Mouse (Mus musculus) forebrain, embryonic 16.5 days (tissue): ENCODE results near the gene Nap1l1. TPM values are rescaled to one million over a fixed set of nuclear protein-coding genes. Genes with fewer than 3 reads are reported as not detected.
"Not testable (repeated sequence)": the region's sequence is repeated elsewhere in the genome, so short reads cannot be mapped to it uniquely, and the experiment has no call there.

ENCODE experiments used
- ATAC-seq: fragments of 200-750 bp; cut with Nextera tagmentation; 2 replicates; pipeline ENCODE4 v1.8.0; 2017; ENCODE audit warnings: mild to moderate bottlenecking, moderate library complexity
- H3K27ac ChIP-seq: fragments of 300-500 bp; sonication (generic); 2 replicates; pipeline ENCODE4 v1.5.1; 2014; ENCODE audit warnings: low read length, control low read depth
- H3K27me3 ChIP-seq: fragments of 300-500 bp; sonication (generic); replicated peaks from 2 replicates; pipeline ENCODE4 v1.6.1; 2014; ENCODE audit warnings: low read length; ENCODE audit not compliant: control insufficient read depth, insufficient read depth
- H3K36me3 ChIP-seq: fragments of 300-500 bp; sonication (generic); 2 replicates; pipeline ENCODE4 v1.6.1; 2014; ENCODE audit not compliant: control insufficient read depth, insufficient read depth
- H3K4me1 ChIP-seq: fragments of 300-500 bp; sonication (generic); replicated peaks from 2 replicates; pipeline ENCODE4 v1.6.1; 2014; ENCODE audit warnings: low read length; ENCODE audit not compliant: control insufficient read depth, insufficient read depth
- H3K4me2 ChIP-seq: fragments of 300-500 bp; sonication (generic); 2 replicates; pipeline ENCODE4 v1.6.1; 2014; ENCODE audit warnings: mild to moderate bottlenecking, low read length, control low read depth
- H3K4me3 ChIP-seq: fragments of 300-500 bp; sonication (generic); replicated peaks from 2 replicates; pipeline ENCODE4 v1.5.1; 2014; ENCODE audit warnings: mild to moderate bottlenecking, low read length, control low read depth
- H3K9ac ChIP-seq: fragments of 300-500 bp; sonication (generic); replicated peaks from 2 replicates; pipeline ENCODE4 v1.6.1; 2014; ENCODE audit warnings: low read depth, low read length, control low read depth
- H3K9me3 ChIP-seq: fragments of 300-500 bp; sonication (generic); 2 replicates; pipeline ENCODE4 v1.6.1; 2016; ENCODE audit warnings: low read length; ENCODE audit not compliant: control insufficient read depth
- WGBS: fragments of 180-500 bp; shearing (Covaris S2); extraction: QIAGEN DNeasy Blood & Tissue Kit; methylation state at CpG from one replicate; pipeline ENCODE4 v1.1.7; 2014; 5-methylcytosine and 5-hydroxymethylcytosine counted together
- polyA plus RNA-seq: library from polyadenylated mRNA; unstranded; fragments of >200 nt; fragmentation: Nextera tagmentation; extraction: Ambion mirVana; gene quantifications from 2 replicates; pipeline ENCODE4 v1.2.1, GENCODE M21; 2015

Gene Nap1l1
- polyA plus RNA-seq, 1 experiment from 2014 or later: 199 TPM

- H3K9ac ChIP-seq: peak overlapping the region; percentile 98
- no peaks in the 10 kb centered on the region for H3K9me3 ChIP-seq
- no peaks in the 10 kb centered on the region for H3K36me3 ChIP-seq
- WGBS: 0% methylated on average over 40 of the region's 58 CpGs
- peak overlapping the region; percentile 73 for H3K4me2 ChIP-seq
- peak; percentile 64 for ATAC-seq
- no peaks in the 10 kb centered on the region for H3K27me3 ChIP-seq
- peaks cover 27% of the 10 kb centered on the region for H3K4me1 ChIP-seq
- H3K27ac ChIP-seq: peak overlapping the region; percentile 93
- peak overlapping the region; percentile 94 for H3K4me3 ChIP-seq
Measured at GRCm38 (mm10) chr10:111473511-111474371, 718 bp downstream of the Nap1l1 start.

- Histone ChIP-seq H3K9me3 (no peaks in the 10 kb centered on the region), H3K4me2 (peak overlapping the region; percentile 36), H3K4me1 (peaks cover 27% of the 10 kb centered on the region), H3K27ac (no peak overlapping the region), H3K36me3 (no peaks in the 10 kb centered on the region), H3K9ac (no peak overlapping the region), H3K4me3 (no peak overlapping the region), H3K27me3 (no peaks in the 10 kb centered on the region)
- WGBS: 25% methylated on average over 4 of the region's 4 CpGs
- no peak for ATAC-seq
Measured at GRCm38 (mm10) chr10:111476301-111476700, 3.3 kb downstream of the Nap1l1 start.

- 83% methylated on average over 6 of the region's 6 CpGs for WGBS
- no peaks in the 10 kb centered on the region for H3K27me3 ChIP-seq
- no peak overlapping the region for H3K9ac ChIP-seq
- H3K36me3 ChIP-seq: peaks cover 3% of the 10 kb centered on the region
- no peak for ATAC-seq
- H3K4me1 ChIP-seq: peaks cover 24% of the 10 kb centered on the region
- no peak overlapping the region for H3K27ac ChIP-seq
- no peak overlapping the region for H3K4me3 ChIP-seq
- no peaks in the 10 kb centered on the region for H3K9me3 ChIP-seq
- H3K4me2 ChIP-seq: no peak overlapping the region
Measured at GRCm38 (mm10) chr10:111476989-111477510, 4.0 kb downstream of the Nap1l1 start.

GRCm38 (mm10) chr10:111479599-111479998 is 6.6 kb downstream of the Nap1l1 start:
- WGBS: 71% methylated on average over 5 of the region's 5 CpGs
- ATAC-seq: no peak
- peaks cover 4% of the 10 kb centered on the region for H3K36me3 ChIP-seq

GRCm38 (mm10) chr10:111482654-111483053 is 9.6 kb downstream of the Nap1l1 start:
- H3K36me3 ChIP-seq: peaks cover 16% of the 10 kb centered on the region
- WGBS: 97% methylated on average over 2 of the region's 2 CpGs

More at GRCm38 (mm10) chr10:111479599-111479998, 6.6 kb downstream of the Nap1l1 start:
- no peak overlapping the region for H3K4me3 ChIP-seq
- H3K9me3 ChIP-seq: no peaks in the 10 kb centered on the region
- no peaks in the 10 kb centered on the region for H3K27me3 ChIP-seq
- H3K9ac ChIP-seq: no peak overlapping the region
- H3K4me1 ChIP-seq: peaks cover 13% of the 10 kb centered on the region
- no peak overlapping the region for H3K27ac ChIP-seq
- H3K4me2 ChIP-seq: no peak overlapping the region

GRCm38 (mm10) chr10:111484079-111484478 is 11.1 kb downstream of the Nap1l1 start:
- Histone ChIP-seq H3K4me1 (no peaks in the 10 kb centered on the region; the same call in 1 of the 2 replicates), H3K27me3 (no peaks in the 10 kb centered on the region), H3K4me3 (no peak overlapping the region), H3K9me3 (no peaks in the 10 kb centered on the region), H3K27ac (no peak overlapping the region), H3K4me2 (no peak overlapping the region), H3K9ac (no peak overlapping the region), H3K36me3 (peaks cover 16% of the 10 kb centered on the region)
- 87% methylated on average over 5 of the region's 5 CpGs for WGBS
- no peak for ATAC-seq

More at GRCm38 (mm10) chr10:111482654-111483053, 9.6 kb downstream of the Nap1l1 start:
- Histone ChIP-seq H3K9ac (no peak overlapping the region), H3K27ac (no peak overlapping the region), H3K4me3 (no peak overlapping the region), H3K27me3 (no peaks in the 10 kb centered on the region), H3K4me1 (no peaks in the 10 kb centered on the region; the same call in 1 of the 2 replicates), H3K9me3 (no peaks in the 10 kb centered on the region), H3K4me2 (no peak overlapping the region)
- ATAC-seq: no peak

- H3K27me3 ChIP-seq: no peaks in the 10 kb centered on the region
- H3K4me1 ChIP-seq: no peaks in the 10 kb centered on the region
- H3K4me3 ChIP-seq: no peak overlapping the region
- no peak overlapping the region for H3K4me2 ChIP-seq
- no peaks in the 10 kb centered on the region for H3K9me3 ChIP-seq
- no peak overlapping the region for H3K9ac ChIP-seq
- peaks cover 31% of the 10 kb centered on the region for H3K36me3 ChIP-seq
- no peak overlapping the region for H3K27ac ChIP-seq
- 93% methylated on average over 2 of the region's 2 CpGs for WGBS
- no peak for ATAC-seq
Measured at GRCm38 (mm10) chr10:111488793-111489192, 15.8 kb downstream of the Nap1l1 start.

GRCm38 (mm10) chr10:111490079-111490478 is 17.1 kb downstream of the Nap1l1 start:
- H3K36me3 ChIP-seq: peaks cover 36% of the 10 kb centered on the region
- H3K9ac ChIP-seq, ATAC-seq, H3K27me3 ChIP-seq, H3K27ac ChIP-seq, H3K4me2 ChIP-seq, H3K4me1 ChIP-seq, H3K9me3 ChIP-seq, H3K4me3 ChIP-seq: not testable (repeated sequence)
- 81% methylated on average over 4 of the region's 4 CpGs for WGBS

GRCm38 (mm10) chr10:111495888-111496287 is 22.9 kb downstream of the Nap1l1 start:
- Histone ChIP-seq H3K9me3 (no peaks in the 10 kb centered on the region), H3K27me3 (no peaks in the 10 kb centered on the region), H3K9ac (no peak overlapping the region), H3K4me1 (no peaks in the 10 kb centered on the region), H3K4me3 (no peak overlapping the region), H3K36me3 (peaks cover 26% of the 10 kb centered on the region), H3K27ac (no peak overlapping the region), H3K4me2 (no peak overlapping the region)
- WGBS: 90% methylated on average over 7 of the region's 7 CpGs
- ATAC-seq: no peak
